Mouse (Mus musculus) fat pad, adult 2 months (tissue): ENCODE results near the gene 1700049E17Rik1.
"Not testable (repeated sequence)": the region's sequence is repeated elsewhere in the genome, so short reads cannot be mapped to it uniquely, and the experiment has no call there.

Source experiments
- DNase-seq: peaks from one replicate; pipeline ENCODE4 v3.0.0-alpha.2; 2011; ENCODE audit warnings: low read depth, low spot score; ENCODE audit errors: extremely low read depth

1700049E17Rik1 gene

GRCm38 (mm10) chr14:41924649-41925048 lies at the start of gene 1700049E17Rik1:
Gene 1700049E17Rik1, plus strand, starts transcription at chr14:41924949.
- DNase-seq, result not testable (repeated sequence)

GRCm38 (mm10) chr14:41907190-41907589 lies 17.6 kb upstream of the 1700049E17Rik1 start, which contains the start of gene Gm7980:
Gene Gm7980, minus strand, starts transcription at chr14:41907290.
- not testable (repeated sequence) for DNase-seq

GRCm38 (mm10) chr14:41943695-41944094 lies 18.9 kb downstream of the 1700049E17Rik1 start, which contains the start of gene 1700024B05Rik:
Gene 1700024B05Rik, plus strand, starts transcription at chr14:41943995.
- DNase-seq, result not testable (repeated sequence)

- not testable (repeated sequence) for DNase-seq
These were observed 39.3 kb downstream of the 1700049E17Rik1 start for GRCm38 (mm10) chr14:41964095-41964494.

- not testable (repeated sequence) for DNase-seq
These were observed 43.1 kb downstream of the 1700049E17Rik1 start, which contains the start of gene Gm6401 for GRCm38 (mm10) chr14:41967827-41968226. Gene Gm6401, minus strand, starts transcription at chr14:41967927.

- not testable (repeated sequence) for DNase-seq
These were observed 43.8 kb downstream of the 1700049E17Rik1 start for GRCm38 (mm10) chr14:41968596-41968995.
